Mouse (Mus musculus) neural tube, embryonic 11.5 days (tissue): Measurements from ENCODE around the gene Ifi205. TPM values are rescaled to one million over a fixed set of nuclear protein-coding genes. Genes with fewer than 3 reads are reported as not detected.
"Not testable (repeated sequence)": the region's sequence is repeated elsewhere in the genome, so short reads cannot be mapped to it uniquely, and the experiment has no call there.

Experiments used
- ATAC-seq: fragments of 200-750 bp; cut with Nextera tagmentation; 2 replicates; pipeline ENCODE4 v1.8.0; 2017; ENCODE audit warnings: moderate number of reproducible peaks, mild to moderate bottlenecking, moderate TSS enrichment, moderate library complexity; ENCODE audit not compliant: insufficient read depth, low FRiP score, low TSS enrichment
- DNase-seq: peaks from one replicate; pipeline ENCODE4 v3.0.0-alpha.2; 2015; ENCODE audit warnings: low spot score
- H3K27ac ChIP-seq: fragments of 300-500 bp; sonication (generic); 2 replicates; pipeline ENCODE4 v1.5.1; 2014; ENCODE audit warnings: low read depth, mild to moderate bottlenecking, low read length
- H3K27me3 ChIP-seq: fragments of 300-500 bp; sonication (generic); 2 replicates; pipeline ENCODE4 v1.6.1; 2014; ENCODE audit warnings: mild to moderate bottlenecking, low read length, mixed read lengths; ENCODE audit not compliant: control insufficient read depth, insufficient read depth
- H3K36me3 ChIP-seq: fragments of 300-500 bp; sonication (generic); 2 replicates; pipeline ENCODE4 v1.6.1; 2014; ENCODE audit warnings: mild to moderate bottlenecking, low read length, moderate library complexity, mixed read lengths; ENCODE audit not compliant: control insufficient read depth, insufficient read depth
- H3K4me1 ChIP-seq: fragments of 300-500 bp; sonication (generic); 2 replicates; pipeline ENCODE4 v1.6.1; 2014; ENCODE audit warnings: low read length, mixed read lengths; ENCODE audit not compliant: control insufficient read depth, insufficient read depth
- H3K4me2 ChIP-seq: fragments of 300-500 bp; sonication (generic); 2 replicates; pipeline ENCODE4 v1.6.1; 2014; ENCODE audit warnings: low read depth, mild to moderate bottlenecking, moderate library complexity
- H3K4me3 ChIP-seq: fragments of 300-500 bp; sonication (generic); 2 replicates; pipeline ENCODE4 v1.5.1; 2014; ENCODE audit warnings: low read depth, low read length
- H3K9ac ChIP-seq: fragments of 300-500 bp; sonication (generic); 2 replicates; pipeline ENCODE4 v1.6.1; 2014; ENCODE audit warnings: mild to moderate bottlenecking, low read length
- H3K9me3 ChIP-seq: fragments of 300-500 bp; sonication (generic); 2 replicates; pipeline ENCODE4 v1.6.1; 2016; ENCODE audit warnings: low read length; ENCODE audit not compliant: control insufficient read depth
- WGBS: fragments of 180-500 bp; shearing (Covaris S2); extraction: QIAGEN DNeasy Blood & Tissue Kit; methylation state at CpG from one replicate; pipeline ENCODE4 v1.1.7; 2014; 5-methylcytosine and 5-hydroxymethylcytosine counted together
- polyA plus RNA-seq: library from polyadenylated mRNA; unstranded; fragments of >200 nt; fragmentation: Nextera tagmentation; extraction: Ambion mirVana; gene quantifications from 2 replicates; pipeline ENCODE4 v1.2.1, GENCODE M21; 2014

The Ifi205 gene
- not detected in 2 replicates for polyA plus RNA-seq

DNA sequence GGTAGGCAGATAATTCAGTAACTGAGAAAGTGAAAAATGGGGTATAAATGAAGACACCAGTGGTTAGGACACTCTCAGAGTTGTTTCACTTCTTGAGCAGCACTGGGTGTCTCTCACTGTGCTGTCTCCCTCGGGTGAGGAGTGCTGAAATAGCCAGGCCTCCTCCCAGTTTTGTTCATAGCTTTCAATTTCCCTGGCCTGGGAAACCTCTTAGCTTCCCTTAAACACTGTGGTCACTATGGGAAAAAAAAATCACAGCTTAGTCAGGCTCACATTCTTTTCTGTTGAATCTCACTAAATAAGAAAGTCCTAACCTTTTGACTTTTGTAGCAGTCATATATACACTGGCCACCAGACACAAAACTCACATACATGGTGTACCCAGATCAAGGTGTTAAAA is at the start of gene Ifi205:
Gene Ifi205 (minus strand): TSS at position 113 of the 400 bp plus-strand sequence.
- Histone ChIP-seq H3K27ac (no peak within 1 kb of the TSS), H3K4me1 (no peaks in the 10 kb centered on the region), H3K27me3 (no peaks in the 10 kb centered on the region), H3K9ac (no peak within 1 kb of the TSS), H3K4me2 (no peak within 1 kb of the TSS), H3K36me3 (no peaks in the 10 kb centered on the region), H3K9me3 (no peaks in the 10 kb centered on the region), H3K4me3 (no peak within 1 kb of the TSS)
- DNase-seq = no peak
- no peak for ATAC-seq
- 48% methylated on average over 1 of the region's 1 CpGs for WGBS

DNA sequence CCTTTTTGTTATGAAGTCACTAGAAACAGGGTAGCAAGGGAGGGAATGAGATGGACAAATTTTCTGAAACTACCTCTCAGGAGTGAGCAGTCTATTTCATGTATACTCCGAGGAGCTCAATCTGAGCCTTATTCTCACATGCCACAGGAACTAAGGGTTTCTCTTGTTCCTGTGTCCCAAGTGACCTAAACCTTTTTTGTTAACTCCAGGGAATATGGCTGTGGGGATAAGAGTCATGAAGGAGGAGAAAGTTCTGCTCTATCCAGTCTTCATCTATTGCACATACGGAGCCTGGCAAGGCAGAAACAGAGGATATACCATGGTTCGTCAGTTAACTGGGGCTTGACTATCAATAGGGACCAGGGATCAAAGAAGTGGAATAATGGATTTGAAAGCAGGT is 34.7 kb upstream of the Ifi205 start, which contains the start of gene Olfr430:
Gene Olfr430 (plus strand): TSS at position 301 of the 400 bp plus-strand sequence.
- Histone ChIP-seq H3K36me3 (no peaks in the 10 kb centered on the region), H3K4me3 (no peak within 1 kb of the TSS), H3K4me1 (no peaks in the 10 kb centered on the region), H3K9ac (no peak within 1 kb of the TSS), H3K27me3 (no peaks in the 10 kb centered on the region), H3K27ac (no peak within 1 kb of the TSS), H3K4me2 (no peak within 1 kb of the TSS), H3K9me3 (no peaks in the 10 kb centered on the region)
- WGBS = 94% methylated on average over 3 of the region's 3 CpGs
- ATAC-seq = no peak
- DNase-seq = no peak

DNA sequence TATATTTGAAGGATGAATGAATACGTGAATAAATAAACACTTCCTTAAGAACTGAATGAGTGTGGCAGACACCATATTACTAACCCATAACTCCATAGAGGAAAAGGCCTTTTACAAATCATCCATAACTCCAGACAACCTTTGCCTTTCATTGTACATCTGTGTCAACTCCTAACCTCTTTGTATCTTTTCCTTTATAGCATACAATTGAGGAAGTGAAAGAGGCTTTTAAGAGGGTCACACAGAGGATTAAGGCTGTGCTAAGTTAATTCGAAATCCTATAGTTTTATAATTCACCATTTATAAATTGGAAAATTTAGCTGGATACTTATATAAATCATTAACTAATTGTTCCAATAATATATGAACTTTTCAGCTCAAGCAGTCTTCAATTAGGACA is 23.6 kb upstream of the Ifi205 start:
- Histone ChIP-seq H3K4me2 (no peak overlapping the region), H3K9ac (no peak overlapping the region), H3K36me3 (no peaks in the 10 kb centered on the region), H3K4me1 (no peaks in the 10 kb centered on the region), H3K4me3 (no peak overlapping the region), H3K27me3 (no peaks in the 10 kb centered on the region), H3K27ac (no peak overlapping the region), H3K9me3 (no peaks in the 10 kb centered on the region)
- 82% methylated on average over 2 of the region's 2 CpGs for WGBS
- ATAC-seq = no peak
- no peak for DNase-seq

DNA sequence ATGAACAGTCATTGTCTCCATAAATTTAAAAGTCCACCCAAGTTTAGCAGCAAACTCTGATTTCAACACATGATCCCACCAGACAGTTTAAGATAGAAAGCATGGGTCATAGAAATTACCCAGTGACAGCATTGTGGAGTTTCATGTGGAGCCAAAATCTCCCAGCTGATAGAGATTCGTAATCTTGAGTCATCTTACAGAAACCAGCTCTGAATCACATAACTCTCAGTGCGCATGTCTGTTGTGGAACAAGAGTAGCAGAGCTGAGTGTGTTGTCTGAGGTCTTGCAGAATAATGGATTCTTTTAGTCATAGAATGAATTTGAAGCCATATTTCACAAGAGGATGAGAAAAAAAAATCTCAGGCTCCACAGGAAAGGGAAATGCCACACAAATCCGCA is 21.4 kb upstream of the Ifi205 start:
- Histone ChIP-seq H3K36me3 (no peaks in the 10 kb centered on the region), H3K4me1 (no peaks in the 10 kb centered on the region), H3K9ac (no peak overlapping the region), H3K27me3 (no peaks in the 10 kb centered on the region), H3K4me3 (no peak overlapping the region), H3K27ac (no peak overlapping the region), H3K4me2 (no peak overlapping the region), H3K9me3 (no peaks in the 10 kb centered on the region)
- ATAC-seq (no peak), DNase-seq (no peak)
- 87% methylated on average over 3 of the region's 3 CpGs for WGBS

- ATAC-seq = no peak
- Histone ChIP-seq H3K36me3 (no peaks in the 10 kb centered on the region), H3K4me3 (no peak overlapping the region), H3K4me1 (no peaks in the 10 kb centered on the region), H3K4me2 (no peak overlapping the region), H3K27ac (no peak overlapping the region), H3K27me3 (no peaks in the 10 kb centered on the region), H3K9me3 (no peaks in the 10 kb centered on the region), H3K9ac (no peak overlapping the region)
- no peak for DNase-seq
- 88% methylated on average over 5 of the region's 5 CpGs for WGBS
Observed at GRCm38 (mm10) chr1:174051931-174052536, 20.4 kb upstream of the Ifi205 start.

- 88% methylated on average over 4 of the region's 4 CpGs for WGBS
- Histone ChIP-seq H3K4me1 (no peaks in the 10 kb centered on the region), H3K27ac (no peak overlapping the region), H3K27me3 (no peaks in the 10 kb centered on the region), H3K4me3 (no peak overlapping the region), H3K4me2 (no peak overlapping the region), H3K9ac (no peak overlapping the region), H3K9me3 (no peaks in the 10 kb centered on the region), H3K36me3 (no peaks in the 10 kb centered on the region)
- no peak for ATAC-seq
- DNase-seq = no peak
Observed at GRCm38 (mm10) chr1:174051515-174051914, 19.9 kb upstream of the Ifi205 start.

- no peak for DNase-seq
- Histone ChIP-seq H3K36me3 (no peaks in the 10 kb centered on the region), H3K9ac (no peak overlapping the region), H3K4me1 (no peaks in the 10 kb centered on the region), H3K9me3 (no peaks in the 10 kb centered on the region), H3K27me3 (no peaks in the 10 kb centered on the region), H3K4me3 (no peak overlapping the region), H3K4me2 (no peak overlapping the region), H3K27ac (no peak overlapping the region)
- ATAC-seq = no peak
- WGBS = 94% methylated on average over 4 of the region's 4 CpGs
Observed at GRCm38 (mm10) chr1:174050532-174050931, 18.9 kb upstream of the Ifi205 start.

- H3K27ac ChIP-seq, H3K27me3 ChIP-seq, DNase-seq, H3K9me3 ChIP-seq, H3K9ac ChIP-seq, H3K4me2 ChIP-seq, ATAC-seq, H3K36me3 ChIP-seq, H3K4me3 ChIP-seq, H3K4me1 ChIP-seq: not testable (repeated sequence)
- WGBS = 65% methylated on average over 4 of the region's 4 CpGs
Observed at GRCm38 (mm10) chr1:174049357-174049756, 17.7 kb upstream of the Ifi205 start.

DNA sequence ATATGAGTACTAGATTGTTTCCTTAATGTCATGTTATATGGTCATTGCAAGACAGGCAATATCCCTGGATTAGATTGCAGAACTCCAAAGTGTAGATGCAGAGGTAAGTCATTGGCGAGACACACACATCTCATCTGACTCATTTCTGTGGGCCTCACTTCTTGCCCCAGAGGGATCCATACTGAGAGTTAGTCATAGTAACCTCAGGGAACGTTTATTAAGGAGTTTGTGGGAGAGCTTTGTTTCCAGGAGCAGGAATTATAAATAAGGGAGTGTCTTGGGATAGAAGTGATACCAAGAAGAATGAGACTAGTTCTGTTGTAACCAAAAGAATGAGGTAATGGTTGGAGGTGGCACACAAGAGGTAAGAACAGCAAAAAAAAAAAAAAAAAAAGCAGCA is 17.3 kb upstream of the Ifi205 start, which contains the start of gene Olfr432:
Gene Olfr432 (plus strand): TSS at position 313 of the 400 bp plus-strand sequence.
- Histone ChIP-seq H3K4me1 (no peaks in the 10 kb centered on the region), H3K27ac (no peak within 1 kb of the TSS), H3K4me2 (no peak within 1 kb of the TSS), H3K36me3 (no peaks in the 10 kb centered on the region), H3K27me3 (no peaks in the 10 kb centered on the region), H3K9me3 (no peaks in the 10 kb centered on the region), H3K9ac (no peak within 1 kb of the TSS), H3K4me3 (no peak within 1 kb of the TSS)
- DNase-seq = no peak
- no peak for ATAC-seq
- 79% methylated on average over 2 of the region's 2 CpGs for WGBS
